Mouse (Mus musculus) liver, embryonic 14.5 days (tissue): ENCODE data around the gene Copg1.

Source experiments
- CTCF ChIP-seq: IDR thresholded peaks from 2 replicates; pipeline ENCODE4 v1.5.1; 2016; ENCODE audit warnings: antibody characterized with exemption, low read depth, control low read depth
- EP300 ChIP-seq: IDR thresholded peaks from 2 replicates; pipeline ENCODE4 v1.6.1; 2016; ENCODE audit warnings: antibody characterized with exemption, low read depth

GRCm38 (mm10) chr6:87937178-87937788 lies 49.7 kb downstream of the Copg1 start:
- no peak for TF ChIP-seq CTCF
- no peak for TF ChIP-seq EP300
